Mouse (Mus musculus) A20 (cell line): ENCODE measurements at regions not wholly inside any gene's neighbourhood (a gene's known extent, or its start where the extent isn't known, plus 50 kb on each side); places are given as distances from the start of the nearest gene placed in this dataset.

Experiments
- DNase-seq: peaks from one replicate; pipeline ENCODE4 v3.0.0-alpha.2; 2011; ENCODE audit warnings: low read depth, low spot score

DNA sequence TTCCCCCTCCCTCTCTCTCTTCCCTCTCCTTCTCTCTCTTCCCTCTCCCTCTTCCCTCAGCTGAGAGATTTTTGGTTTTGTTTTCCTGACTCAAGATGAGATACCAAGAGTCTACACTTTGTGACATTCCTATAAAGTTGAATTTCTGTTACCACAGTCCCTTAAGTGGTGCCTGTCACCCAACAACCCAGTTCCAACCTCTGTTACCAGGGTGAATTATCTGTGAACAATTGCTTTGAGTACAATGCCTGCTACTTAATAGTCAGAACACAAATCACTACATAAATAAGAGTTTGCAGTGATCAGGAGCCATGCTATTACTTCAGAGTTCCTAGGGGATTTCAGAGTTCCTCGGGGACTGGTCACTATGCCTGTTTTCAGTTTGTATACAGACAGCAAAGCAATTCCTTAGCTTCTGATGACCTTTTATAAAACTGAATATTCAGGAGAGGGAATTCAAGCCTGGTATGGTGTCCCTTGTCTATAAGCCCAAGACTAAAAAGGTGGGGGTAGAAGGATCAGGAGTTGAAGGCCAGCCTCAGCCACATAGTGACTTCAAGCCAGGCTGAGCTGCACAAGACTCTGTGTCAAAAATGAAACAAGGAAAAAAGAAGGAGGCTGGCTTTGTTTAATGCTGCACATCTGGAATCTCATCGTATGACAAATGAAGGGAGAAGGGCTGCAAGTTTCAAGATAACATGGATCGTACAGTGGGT is 99.2 kb upstream of the F13a1 start:
- DNase-seq, result no peak

GRCm38 (mm10) chr13:37148627-37149026 is 98.6 kb upstream of the F13a1 start:
- no peak for DNase-seq

- no peak for DNase-seq
These were observed 97.7 kb upstream of the F13a1 start for GRCm38 (mm10) chr13:37147790-37148189.

GRCm38 (mm10) chr13:37142812-37143211 is 92.8 kb upstream of the F13a1 start:
- DNase-seq, result no peak

GRCm38 (mm10) chr13:37135115-37135514 is 85.1 kb upstream of the F13a1 start:
- no peak for DNase-seq

- DNase-seq, result no peak
These were observed 84.5 kb upstream of the F13a1 start for GRCm38 (mm10) chr13:37134518-37134917.

- no peak for DNase-seq
These were observed 80.6 kb upstream of the F13a1 start for GRCm38 (mm10) chr13:37130637-37131036.

DNA sequence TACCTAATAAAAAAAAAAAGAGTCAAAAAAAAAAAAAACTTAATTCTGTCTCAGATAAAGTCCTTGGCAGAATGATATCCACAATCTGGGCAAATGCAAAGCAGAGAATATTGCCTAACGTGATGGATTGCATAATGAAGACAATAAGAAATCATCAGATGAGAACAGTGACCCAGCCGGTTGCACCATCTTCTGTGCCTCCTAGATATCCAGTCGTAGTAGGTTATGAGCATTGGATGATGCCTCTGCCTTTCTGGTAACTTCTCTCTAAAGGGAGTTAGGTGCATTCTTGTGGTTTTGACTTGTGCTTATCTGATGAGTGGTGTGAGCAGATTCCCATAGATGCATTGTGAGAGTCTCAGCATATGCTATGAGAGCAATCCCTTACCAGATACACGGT is 71.6 kb upstream of the F13a1 start:
- DNase-seq, result no peak

- no peak for DNase-seq
These were observed 70.2 kb upstream of the F13a1 start for GRCm38 (mm10) chr13:37120219-37120618.

DNA sequence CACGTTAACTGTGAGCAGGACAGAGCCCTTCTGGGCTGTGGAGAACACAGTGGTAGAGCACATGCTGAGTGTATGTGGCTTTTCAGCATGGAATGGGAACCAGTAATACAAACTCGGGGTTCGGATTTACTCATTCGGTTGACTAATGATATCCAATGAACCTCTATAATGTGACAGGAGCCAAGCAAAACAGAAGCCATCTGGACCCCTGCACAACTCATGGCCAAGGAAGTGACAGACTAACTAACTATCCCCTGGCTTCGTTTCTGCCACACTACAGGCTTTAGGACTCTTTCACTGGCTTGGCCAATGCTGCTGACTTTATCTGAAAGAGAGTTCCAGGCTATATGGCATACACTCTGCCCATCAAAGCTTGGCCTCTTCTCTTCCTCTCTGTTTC is 64.3 kb upstream of the F13a1 start:
- DNase-seq, result no peak

- DNase-seq, result no peak
These were observed 61.7 kb upstream of the F13a1 start for GRCm38 (mm10) chr13:37111747-37112146.

DNA sequence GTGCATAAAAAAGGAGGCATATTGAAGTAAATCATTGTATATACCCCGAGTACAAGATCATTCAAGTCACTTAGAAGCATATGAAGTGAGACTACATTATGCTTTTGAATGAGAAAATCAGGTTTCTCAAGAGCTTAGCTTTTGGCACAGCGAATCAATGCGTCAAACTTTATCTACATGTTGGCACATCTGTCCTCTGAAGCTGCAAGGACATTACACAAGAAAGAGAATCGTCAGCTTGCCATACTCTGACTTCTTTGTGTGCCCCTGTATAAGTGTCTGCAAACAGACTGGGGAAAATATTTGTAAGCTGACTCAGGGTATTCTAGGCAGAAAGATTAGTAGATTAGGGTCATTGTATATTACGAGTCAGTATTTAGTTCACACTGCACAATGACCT is 57.7 kb upstream of the F13a1 start:
- no peak for DNase-seq

DNA sequence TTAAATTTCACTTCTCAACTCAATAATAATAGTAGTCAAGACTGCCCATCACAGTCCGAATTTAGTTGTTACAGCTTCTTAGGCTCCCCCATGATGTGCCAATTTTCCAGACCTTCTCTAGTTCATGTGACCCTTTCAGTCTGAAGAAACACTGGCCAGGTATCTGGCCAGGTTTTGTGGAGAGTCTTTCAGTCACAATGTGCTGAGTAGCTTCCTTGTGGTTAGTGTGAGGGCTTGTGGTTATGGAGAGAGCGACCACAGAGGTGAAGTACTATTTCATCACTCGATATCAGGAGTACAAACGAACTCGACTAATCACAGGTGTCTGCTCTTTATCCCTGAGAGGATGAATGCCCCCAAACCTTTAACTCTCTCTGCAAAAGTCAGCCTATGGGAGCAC is 56.0 kb upstream of the F13a1 start:
- DNase-seq, result no peak

- no peak for DNase-seq
These were observed 54.6 kb upstream of the F13a1 start for GRCm38 (mm10) chr13:37104410-37105294.

DNA sequence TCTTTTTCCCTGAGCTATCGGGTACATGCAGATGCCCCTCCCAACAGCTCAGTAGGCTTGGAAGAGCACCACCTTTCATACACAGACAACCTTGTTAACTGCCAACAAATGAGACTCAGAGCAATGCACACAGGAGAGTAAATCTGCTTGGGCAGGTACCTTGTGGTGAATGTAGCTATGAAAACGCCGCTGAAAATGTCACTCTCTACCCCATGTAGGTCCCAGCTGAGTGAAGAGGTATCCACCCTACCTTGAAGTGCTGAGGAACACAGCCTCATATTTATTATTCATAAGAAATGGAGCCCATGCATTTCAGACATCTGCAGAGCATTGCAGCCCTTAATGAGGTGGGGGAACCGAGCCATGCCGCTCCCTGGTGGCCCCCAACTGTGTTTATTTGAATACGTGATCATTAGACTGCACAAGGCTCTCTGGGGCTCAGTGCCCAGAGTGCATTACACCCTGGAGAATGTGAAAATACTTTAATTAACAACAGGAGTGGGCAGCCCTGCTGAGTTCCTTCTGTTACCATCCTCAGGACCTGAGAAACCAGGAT is 53.8 kb upstream of the F13a1 start:
- no peak for DNase-seq

GRCm38 (mm10) chr13:37101755-37102154 is 51.7 kb upstream of the F13a1 start:
- DNase-seq, result no peak
